Mouse (Mus musculus) forebrain, embryonic 15.5 days (tissue): ENCODE results near the gene Dnah11. TPM values are rescaled to one million over a fixed set of nuclear protein-coding genes. Genes with fewer than 3 reads are reported as not detected.
A peak's percentile ranks its signal among the peaks of the same experiment; 100 is the strongest.

Source experiments
- ATAC-seq: fragments of 200-750 bp; cut with Nextera tagmentation; replicated peaks from 2 replicates; pipeline ENCODE4 v1.8.0; 2017; ENCODE audit warnings: mild to moderate bottlenecking, moderate TSS enrichment, moderate library complexity
- H3K27ac ChIP-seq: fragments of 300-500 bp; sonication (generic); replicated peaks from 2 replicates; pipeline ENCODE4 v1.5.1; 2015; ENCODE audit warnings: mild to moderate bottlenecking, inconsistent platforms
- H3K27me3 ChIP-seq: fragments of 300-500 bp; sonication (generic); 2 replicates; pipeline ENCODE4 v1.6.1; 2015; ENCODE audit warnings: inconsistent platforms
- H3K36me3 ChIP-seq: fragments of 300-500 bp; sonication (generic); 2 replicates; pipeline ENCODE4 v1.6.1; 2015; ENCODE audit warnings: mild to moderate bottlenecking, inconsistent platforms
- H3K4me1 ChIP-seq: fragments of 300-500 bp; sonication (generic); 2 replicates; pipeline ENCODE4 v1.6.1; 2015; ENCODE audit warnings: inconsistent platforms
- H3K4me2 ChIP-seq: fragments of 300-500 bp; sonication (generic); replicated peaks from 2 replicates; pipeline ENCODE4 v1.6.1; 2015; ENCODE audit warnings: mild to moderate bottlenecking, inconsistent platforms
- H3K4me3 ChIP-seq: fragments of 300-500 bp; sonication (generic); 2 replicates; pipeline ENCODE4 v1.5.1; 2015; ENCODE audit warnings: mild to moderate bottlenecking, inconsistent platforms
- H3K9ac ChIP-seq: fragments of 300-500 bp; sonication (generic); replicated peaks from 2 replicates; pipeline ENCODE4 v1.6.1; 2015; ENCODE audit warnings: mild to moderate bottlenecking, inconsistent platforms
- H3K9me3 ChIP-seq: fragments of 300-500 bp; sonication (generic); 2 replicates; pipeline ENCODE4 v1.6.1; 2016; ENCODE audit warnings: inconsistent platforms
- WGBS: fragments of 180-500 bp; shearing (Covaris S2); methylation state at CpG from one replicate; pipeline ENCODE4 v1.1.7; 2015; ENCODE audit warnings: mixed read lengths; 5-methylcytosine and 5-hydroxymethylcytosine counted together
- polyA plus RNA-seq: library from polyadenylated mRNA; unstranded; fragments of >200 nt; fragmentation: Nextera tagmentation; extraction: Ambion mirVana; gene quantifications from 2 replicates; pipeline ENCODE4 v1.2.1, GENCODE M21; 2015

The Dnah11 gene
- 0.22 and 0.46 TPM in 2 replicates for polyA plus RNA-seq

DNA sequence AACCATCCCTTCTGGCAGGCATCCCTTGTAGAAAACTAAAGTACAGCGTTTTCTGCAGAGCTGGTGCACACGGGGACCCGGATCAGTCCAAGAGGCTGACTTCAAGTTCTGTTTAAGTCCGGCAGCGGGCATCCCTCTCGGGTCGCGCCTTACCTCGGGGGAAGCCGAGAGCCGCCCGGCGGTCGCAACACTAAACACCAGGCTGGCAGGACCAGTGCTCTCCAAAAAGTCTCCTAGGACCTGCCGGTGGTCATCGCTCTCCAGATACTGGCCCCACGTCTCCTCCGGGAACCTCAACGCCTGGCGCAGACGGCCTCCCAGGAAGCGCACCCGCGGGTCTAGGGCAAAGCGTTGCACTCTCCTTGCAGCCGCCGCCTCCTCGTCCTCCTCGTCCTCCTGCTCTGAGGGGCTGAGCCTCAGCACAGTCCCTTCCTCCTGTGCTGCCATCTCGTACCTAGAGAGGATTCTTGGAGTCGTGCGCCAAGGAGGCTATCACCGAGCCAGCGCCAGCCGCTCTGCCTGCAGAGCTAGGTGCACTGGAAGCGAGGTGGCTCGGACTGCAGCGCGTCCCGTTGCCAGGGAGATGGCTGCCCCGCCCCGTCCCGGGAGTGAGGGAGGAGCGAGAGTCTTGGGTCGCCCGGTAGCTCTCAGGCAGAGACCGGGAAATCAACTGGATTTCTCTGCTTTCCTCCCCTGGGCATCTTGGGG, at the start of gene Dnah11:
TSS of gene Dnah11 (minus strand) at position 658 of the 708 bp plus-strand sequence.
- Histone ChIP-seq H3K4me3 (peak within 1 kb of the TSS; percentile 52), H3K36me3 (no peaks in the 10 kb centered on the region), H3K4me1 (peaks cover 13% of the 10 kb centered on the region), H3K27me3 (peaks cover 33% of the 10 kb centered on the region), H3K27ac (no peak within 1 kb of the TSS), H3K4me2 (peak within 1 kb of the TSS; percentile 97), H3K9ac (peak within 1 kb of the TSS; percentile 46), H3K9me3 (no peaks in the 10 kb centered on the region)
- under 1% methylated on average over 47 of the region's 47 CpGs for WGBS
- peak; percentile 98 for ATAC-seq

DNA sequence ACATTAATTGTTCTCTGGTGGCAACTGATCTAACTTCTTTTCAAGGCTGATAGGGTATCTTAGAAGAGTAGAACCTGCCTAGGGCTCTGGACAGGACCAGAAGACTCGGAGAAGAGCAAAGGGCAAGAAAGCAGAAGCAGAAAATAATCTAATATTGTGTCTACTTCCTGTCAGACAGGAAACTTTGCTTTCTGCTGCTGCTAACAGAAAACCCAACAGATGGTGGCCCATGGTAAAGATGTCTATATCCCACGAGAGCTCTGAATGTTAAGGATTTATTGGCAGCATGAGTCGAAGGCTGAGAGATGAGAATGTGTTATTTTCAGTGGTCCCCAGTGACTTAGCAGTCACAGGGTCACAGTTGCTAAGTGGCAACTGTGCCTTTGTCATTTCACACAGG, 22.3 kb upstream of the Dnah11 start:
- Histone ChIP-seq H3K4me3 (no peak overlapping the region), H3K9me3 (no peaks in the 10 kb centered on the region), H3K4me2 (no peak overlapping the region), H3K27me3 (no peaks in the 10 kb centered on the region), H3K9ac (no peak overlapping the region), H3K4me1 (no peaks in the 10 kb centered on the region), H3K36me3 (no peaks in the 10 kb centered on the region), H3K27ac (no peak overlapping the region)
- no peak for ATAC-seq
- WGBS: 66% methylated on average over 3 of the region's 3 CpGs

DNA sequence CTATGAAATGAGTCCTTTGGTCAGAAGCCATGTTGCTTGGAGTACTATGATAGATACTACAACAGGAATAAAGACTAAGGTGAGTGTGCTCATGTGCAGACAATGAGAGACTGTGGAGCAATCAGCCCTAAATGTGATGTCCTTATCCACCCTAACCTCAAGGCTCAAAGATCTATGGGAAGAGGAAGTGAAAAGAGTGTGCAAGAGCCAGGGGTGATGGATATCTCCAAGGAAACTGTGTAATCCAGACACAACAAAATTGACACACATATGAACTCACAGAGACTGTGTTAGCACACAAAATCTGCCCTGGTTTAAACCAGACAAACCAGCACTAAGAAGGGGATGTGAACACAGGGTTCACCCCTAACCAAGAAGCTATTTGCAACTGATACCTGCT, 21.2 kb upstream of the Dnah11 start:
- H3K36me3 ChIP-seq: no peaks in the 10 kb centered on the region
- H3K27ac ChIP-seq: no peak overlapping the region
- H3K4me1 ChIP-seq: no peaks in the 10 kb centered on the region
- H3K4me2 ChIP-seq: no peak overlapping the region
- ATAC-seq: no peak
- H3K9ac ChIP-seq: no peak overlapping the region
- H3K27me3 ChIP-seq: no peaks in the 10 kb centered on the region
- no peak overlapping the region for H3K4me3 ChIP-seq
- H3K9me3 ChIP-seq: no peaks in the 10 kb centered on the region

DNA sequence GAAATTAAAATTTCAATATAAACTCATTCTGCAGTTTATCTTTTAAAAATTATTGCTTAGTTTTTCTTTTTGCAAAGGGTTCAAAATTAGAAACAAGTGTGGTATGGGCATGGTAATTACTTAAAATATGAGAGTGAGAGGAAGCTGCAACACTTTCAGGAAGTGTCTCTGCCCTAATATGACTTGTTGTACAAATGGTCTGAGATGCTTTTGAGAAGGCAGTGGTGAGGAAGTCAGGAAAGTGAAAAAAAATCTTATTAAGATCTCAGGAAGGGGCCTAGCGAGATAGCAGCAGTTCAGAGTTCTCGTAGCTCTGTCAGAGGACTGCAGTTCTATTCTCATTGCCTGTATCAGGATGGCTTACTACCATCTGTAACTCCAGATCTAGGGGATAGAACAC, 13.3 kb upstream of the Dnah11 start:
- H3K36me3 ChIP-seq: no peaks in the 10 kb centered on the region
- no peaks in the 10 kb centered on the region for H3K27me3 ChIP-seq
- no peak overlapping the region for H3K4me3 ChIP-seq
- H3K9me3 ChIP-seq: no peaks in the 10 kb centered on the region
- H3K4me2 ChIP-seq: no peak overlapping the region
- no peak overlapping the region for H3K9ac ChIP-seq
- H3K27ac ChIP-seq: no peak overlapping the region
- ATAC-seq: no peak
- H3K4me1 ChIP-seq: no peaks in the 10 kb centered on the region
- 89% methylated on average over 2 of the region's 2 CpGs for WGBS

DNA sequence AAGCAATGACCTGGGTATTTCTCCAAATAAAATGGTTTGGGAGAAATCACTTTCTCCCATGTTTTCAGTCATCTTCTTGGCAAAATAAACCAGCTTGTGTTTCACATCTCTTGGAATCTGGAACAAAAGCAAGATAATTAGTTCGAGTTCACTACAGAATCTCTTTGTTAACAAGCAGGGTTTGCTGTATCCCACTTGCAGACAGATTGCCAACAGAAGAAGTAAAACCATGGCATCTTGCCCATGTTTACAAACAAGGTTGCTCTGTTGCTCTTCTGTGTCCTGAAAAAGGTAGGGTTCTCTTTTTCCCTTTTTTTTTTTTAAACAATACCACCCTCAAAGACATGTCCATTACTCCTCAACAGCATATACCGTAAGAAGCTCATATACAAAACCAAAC, 2.3 kb downstream of the Dnah11 start:
- no peak overlapping the region for H3K4me2 ChIP-seq
- H3K4me1 ChIP-seq: peaks cover 13% of the 10 kb centered on the region
- H3K9me3 ChIP-seq: no peaks in the 10 kb centered on the region
- ATAC-seq: no peak
- 32% methylated on average over 2 of the region's 2 CpGs for WGBS
- H3K36me3 ChIP-seq: no peaks in the 10 kb centered on the region
- H3K4me3 ChIP-seq: no peak overlapping the region
- no peak overlapping the region for H3K9ac ChIP-seq
- H3K27me3 ChIP-seq: peaks cover 33% of the 10 kb centered on the region
- no peak overlapping the region for H3K27ac ChIP-seq

DNA sequence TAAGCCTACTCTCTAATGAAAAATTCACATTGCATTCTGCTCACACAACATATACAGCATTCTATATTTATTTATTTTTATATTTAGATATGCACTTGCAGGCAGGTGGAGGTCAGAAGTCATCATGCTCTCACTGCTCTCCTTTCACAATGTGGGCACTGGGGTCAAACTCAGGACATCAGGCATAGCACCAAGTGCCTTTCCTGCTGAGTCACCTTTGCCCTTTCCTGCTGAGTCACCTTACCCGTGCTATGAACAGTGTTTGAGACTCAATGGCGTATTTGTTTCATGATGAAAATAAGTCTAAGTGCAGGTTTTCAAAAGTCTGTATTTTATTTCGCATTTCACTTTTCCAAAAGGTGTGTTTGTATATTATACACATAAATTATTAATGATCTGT, 9.3 kb downstream of the Dnah11 start:
- no peak overlapping the region for H3K27ac ChIP-seq
- H3K4me3 ChIP-seq: no peak overlapping the region
- no peaks in the 10 kb centered on the region for H3K9me3 ChIP-seq
- H3K4me2 ChIP-seq: no peak overlapping the region
- no peaks in the 10 kb centered on the region; the same call in 1 of the 2 replicates for H3K27me3 ChIP-seq
- no peak overlapping the region for H3K9ac ChIP-seq
- H3K4me1 ChIP-seq: peaks cover 3% of the 10 kb centered on the region; the same call in 1 of the 2 replicates
- no peak for ATAC-seq
- 79% methylated on average over 3 of the region's 3 CpGs for WGBS
- H3K36me3 ChIP-seq: no peaks in the 10 kb centered on the region

DNA sequence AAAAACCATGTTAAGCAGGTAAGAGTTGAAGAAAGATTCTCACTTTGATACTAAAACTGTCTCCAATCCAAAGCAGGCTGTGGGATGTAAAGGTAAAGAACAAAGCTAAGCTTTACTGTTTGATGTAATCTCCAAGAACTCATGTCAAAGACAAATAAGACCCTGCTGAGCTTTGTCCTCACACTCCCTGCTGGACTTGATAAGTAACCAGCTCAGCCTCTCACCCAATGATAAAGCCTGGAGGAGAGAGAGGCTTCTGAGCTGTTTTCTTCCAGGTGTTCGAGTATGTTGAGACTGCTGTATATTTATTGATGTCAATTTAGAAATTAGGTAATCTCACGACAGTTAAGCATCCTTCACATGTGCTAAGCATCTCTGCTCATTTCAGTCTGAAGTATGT, 11.2 kb downstream of the Dnah11 start:
- H3K4me2 ChIP-seq: no peak overlapping the region
- peaks cover 3% of the 10 kb centered on the region; the same call in 1 of the 2 replicates for H3K4me1 ChIP-seq
- no peaks in the 10 kb centered on the region; the same call in 1 of the 2 replicates for H3K27me3 ChIP-seq
- H3K9me3 ChIP-seq: no peaks in the 10 kb centered on the region
- H3K9ac ChIP-seq: no peak overlapping the region
- ATAC-seq: no peak
- no peaks in the 10 kb centered on the region for H3K36me3 ChIP-seq
- 41% methylated on average over 2 of the region's 2 CpGs for WGBS
- no peak overlapping the region for H3K4me3 ChIP-seq
- H3K27ac ChIP-seq: no peak overlapping the region

DNA sequence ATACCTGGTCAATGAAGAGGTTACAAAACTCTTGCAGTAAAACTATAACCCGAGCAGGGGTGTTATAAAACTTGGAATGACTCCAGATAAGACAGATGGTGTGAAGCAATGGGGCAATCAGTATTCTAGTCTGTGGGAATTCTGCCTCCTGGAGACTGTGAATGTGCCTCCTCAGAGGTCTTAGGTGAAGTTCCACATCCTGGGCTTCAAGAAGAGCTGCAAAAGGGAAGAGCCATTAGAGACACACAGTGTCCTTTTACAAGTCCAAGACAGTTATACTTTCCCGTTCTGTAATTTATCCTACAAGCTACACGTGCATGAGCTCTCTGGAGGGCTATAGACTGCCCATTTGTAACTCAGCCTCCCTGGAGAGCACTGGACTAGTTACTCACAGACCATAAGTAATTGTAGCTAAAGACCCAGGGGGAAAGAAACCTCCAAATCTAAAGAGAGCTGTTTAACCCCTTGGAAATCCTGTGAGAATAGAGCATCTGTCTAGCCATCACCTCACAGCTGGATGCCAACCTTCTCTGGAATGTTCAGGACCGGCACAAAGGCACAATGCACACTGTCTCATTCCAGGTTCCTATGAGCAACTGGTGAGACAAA, 11.9 kb downstream of the Dnah11 start:
- Histone ChIP-seq H3K4me1 (peaks cover 3% of the 10 kb centered on the region; the same call in 1 of the 2 replicates), H3K9ac (no peak overlapping the region), H3K9me3 (no peaks in the 10 kb centered on the region), H3K36me3 (no peaks in the 10 kb centered on the region), H3K4me3 (no peak overlapping the region), H3K27me3 (no peaks in the 10 kb centered on the region; the same call in 1 of the 2 replicates), H3K27ac (no peak overlapping the region), H3K4me2 (no peak overlapping the region)
- 9% methylated on average over 4 of the region's 4 CpGs for WGBS
- ATAC-seq: no peak

DNA sequence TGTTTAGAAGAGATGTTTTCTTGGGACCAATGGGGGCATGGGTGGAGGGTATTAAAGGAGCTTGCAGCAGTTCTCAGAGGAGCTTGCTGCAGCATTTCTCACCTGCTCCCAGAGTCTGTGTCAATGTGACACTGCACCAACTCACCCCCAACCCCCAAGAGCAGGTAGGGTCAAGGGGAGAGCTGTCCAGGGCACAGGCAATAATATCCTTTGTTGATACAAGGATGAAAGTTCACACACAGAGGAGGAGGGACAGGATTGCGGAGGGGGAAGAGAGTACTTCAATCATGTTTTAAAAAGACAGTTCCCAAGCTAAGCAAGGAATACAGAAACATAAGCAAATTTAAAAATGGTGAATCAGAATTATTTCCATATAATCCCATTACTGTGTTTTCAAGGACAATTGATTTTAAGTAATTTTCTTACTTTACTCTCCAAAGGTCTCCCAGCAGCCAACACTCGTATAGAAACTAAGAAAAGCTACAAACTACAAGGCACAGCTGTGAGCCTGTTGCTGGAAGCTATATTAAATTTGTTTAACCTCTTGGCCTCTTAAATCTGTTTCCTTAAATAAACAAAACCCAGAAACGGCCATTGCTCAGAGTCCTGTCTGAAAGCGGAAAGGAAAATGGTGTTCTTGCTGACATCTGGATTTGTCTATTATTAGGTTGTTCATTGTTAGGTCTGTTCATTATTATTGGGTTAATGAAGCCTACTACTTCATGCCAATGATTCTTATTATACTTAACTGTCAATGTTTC, 12.5 kb downstream of the Dnah11 start:
- ATAC-seq: no peak
- no peak overlapping the region for H3K4me2 ChIP-seq
- 33% methylated on average over 4 of the region's 4 CpGs for WGBS
- no peak overlapping the region for H3K4me3 ChIP-seq
- H3K9me3 ChIP-seq: no peaks in the 10 kb centered on the region
- H3K4me1 ChIP-seq: peaks cover 3% of the 10 kb centered on the region; the same call in 1 of the 2 replicates
- no peak overlapping the region for H3K27ac ChIP-seq
- H3K27me3 ChIP-seq: no peaks in the 10 kb centered on the region; the same call in 1 of the 2 replicates
- H3K9ac ChIP-seq: no peak overlapping the region
- H3K36me3 ChIP-seq: no peaks in the 10 kb centered on the region

DNA sequence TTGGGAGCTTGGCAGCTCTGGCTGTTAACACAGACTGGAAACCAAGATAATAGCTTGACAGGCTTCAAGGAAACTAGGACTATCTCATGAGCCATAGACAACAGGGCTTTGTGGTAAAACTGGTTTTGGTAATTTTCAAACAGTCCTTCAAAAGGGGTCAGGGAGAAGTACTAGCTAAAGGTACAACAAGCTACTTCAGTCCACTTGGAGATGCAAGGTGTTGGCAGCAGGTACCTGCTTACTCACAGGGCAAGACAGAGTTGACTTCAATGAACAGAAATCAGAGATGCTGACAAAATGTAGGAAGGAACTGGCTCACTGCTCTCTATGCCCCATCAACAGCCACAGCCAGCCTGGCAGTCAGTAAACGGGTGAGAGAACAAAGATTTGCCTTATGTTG, 14.1 kb downstream of the Dnah11 start:
- H3K9me3 ChIP-seq: no peaks in the 10 kb centered on the region
- no peaks in the 10 kb centered on the region for H3K27me3 ChIP-seq
- no peak overlapping the region for H3K4me2 ChIP-seq
- H3K9ac ChIP-seq: no peak overlapping the region
- peaks cover 3% of the 10 kb centered on the region; the same call in 1 of the 2 replicates for H3K4me1 ChIP-seq
- H3K4me3 ChIP-seq: no peak overlapping the region
- H3K27ac ChIP-seq: no peak overlapping the region
- ATAC-seq: no peak
- WGBS: 56% methylated on average over 1 of the region's 1 CpGs
- H3K36me3 ChIP-seq: no peaks in the 10 kb centered on the region

DNA sequence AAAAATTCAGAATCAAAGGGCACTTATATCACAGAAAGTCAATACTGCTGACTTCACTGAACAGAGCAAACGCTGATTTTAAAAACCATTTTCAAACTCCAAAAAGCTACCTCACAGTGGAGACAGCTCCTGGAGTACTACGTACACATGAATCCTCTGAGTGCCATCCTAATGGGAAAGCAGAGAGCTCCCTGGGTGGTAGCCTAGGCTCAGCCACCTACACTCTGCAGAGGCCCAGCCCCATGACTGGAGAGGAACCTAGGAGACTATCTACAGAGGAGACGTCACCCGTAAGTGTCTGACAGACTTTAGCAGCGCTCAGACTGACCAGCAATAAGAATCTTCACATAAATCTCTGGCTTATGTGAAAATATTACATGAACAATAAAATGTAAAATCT, 21.1 kb downstream of the Dnah11 start:
- no peak for ATAC-seq
- H3K4me2 ChIP-seq: no peak overlapping the region
- H3K27me3 ChIP-seq: no peaks in the 10 kb centered on the region
- H3K36me3 ChIP-seq: no peaks in the 10 kb centered on the region
- H3K9me3 ChIP-seq: no peaks in the 10 kb centered on the region
- H3K4me3 ChIP-seq: no peak overlapping the region
- 93% methylated on average over 5 of the region's 5 CpGs for WGBS
- no peak overlapping the region for H3K9ac ChIP-seq
- H3K4me1 ChIP-seq: no peaks in the 10 kb centered on the region
- no peak overlapping the region for H3K27ac ChIP-seq

DNA sequence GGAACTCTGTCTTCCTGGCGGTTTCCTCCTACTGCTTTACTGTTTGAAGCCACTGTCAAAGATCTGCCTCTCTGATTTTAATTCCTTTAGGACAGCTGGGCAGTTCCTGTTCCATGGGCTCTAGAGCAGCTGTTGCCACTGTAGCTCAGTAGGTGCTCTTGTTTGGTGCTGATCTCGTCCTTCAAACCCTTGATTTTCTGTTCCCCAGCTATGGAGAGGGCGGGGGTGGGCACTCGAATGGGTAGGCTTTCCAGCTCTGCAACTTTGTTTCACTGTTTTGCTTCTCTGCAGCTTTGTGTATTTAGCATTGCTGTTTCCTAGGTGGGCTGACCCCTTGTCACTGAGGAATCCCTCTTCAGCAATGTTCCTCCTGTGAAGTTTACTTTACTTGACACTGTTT, 34.1 kb downstream of the Dnah11 start:
- no peak overlapping the region for H3K9ac ChIP-seq
- 49% methylated on average over 4 of the region's 4 CpGs for WGBS
- no peaks in the 10 kb centered on the region for H3K36me3 ChIP-seq
- no peaks in the 10 kb centered on the region for H3K4me1 ChIP-seq
- no peak overlapping the region for H3K27ac ChIP-seq
- 0 out of 2 replicates have a peak, but pooled peaks cover 5% of the 10 kb centered on the region for H3K9me3 ChIP-seq
- H3K4me3 ChIP-seq: no peak overlapping the region
- ATAC-seq: no peak
- H3K4me2 ChIP-seq: no peak overlapping the region
- H3K27me3 ChIP-seq: no peaks in the 10 kb centered on the region
